In genomic region chr2:118743261-118743943, GRCm38 (mm10) we compare ENCODE assay signal across 8 mouse cellular contexts. TPM values are rescaled to one million over a fixed set of nuclear protein-coding genes. Genes with fewer than 3 reads are reported as not detected.
DNase-seq lines count a peak whose midpoint lies in the region; ATAC-seq and TF ChIP-seq lines count a peak whose summit lies in the region.

No protein-coding gene starts in this region.

- ATAC-seq in kidney, embryonic 15.5 days (replicated peaks; ENCODE audit: low FRiP score): no peak
- no peak for ATAC-seq in forebrain, embryonic 16.5 days

- H3K4me3 ChIP-seq in kidney, embryonic 15.5 days (replicated peaks): no peak overlapping the region
- no peak overlapping the region for H3K4me3 ChIP-seq in C2C12 (ENCODE audit: insufficient read depth, poor library complexity, severe bottlenecking)
- no peak overlapping the region for H3K4me3 ChIP-seq in forebrain, embryonic 16.5 days (replicated peaks; ENCODE audit: low read length)

- no peak overlapping the region for H3K27ac ChIP-seq in kidney, embryonic 15.5 days
- H3K27ac ChIP-seq in forebrain, embryonic 16.5 days (ENCODE audit: low read length): no peak overlapping the region

- H3K79me2 ChIP-seq in C2C12 (ENCODE audit: control insufficient read depth, insufficient read depth): peaks cover 24% of the 10 kb centered on the region

- DNase-seq in kidney, adult 8-10 months: peak; percentile 37 to 46
- peak; percentile 42 for DNase-seq in Muller cell, postnatal 12 days (ENCODE audit: inconsistent ontology term)
- DNase-seq in embryo, embryonic 10.5 days (ENCODE audit: low spot score): peak; percentile 83
- DNase-seq in lung, postnatal 36 days: peak; percentile 79
- no peak for DNase-seq in left cerebral cortex, adult 11 months (ENCODE audit: low spot score)

- peaks cover 30% of the 10 kb centered on the region for H3K4me1 ChIP-seq in kidney, embryonic 15.5 days
- H3K4me1 ChIP-seq in forebrain, embryonic 16.5 days (replicated peaks; ENCODE audit: control insufficient read depth, insufficient read depth, low read length): peaks cover 21% of the 10 kb centered on the region

- TF ChIP-seq CTCF in C2C12 (IDR thresholded peaks at IDR 0.05; ENCODE audit: control insufficient read depth, insufficient read depth, insufficient read length): peak; percentile 13

- no peaks in the 10 kb centered on the region for H3K36me3 ChIP-seq in kidney, embryonic 15.5 days
- H3K36me3 ChIP-seq in C2C12 (ENCODE audit: control insufficient read depth, insufficient read depth): peaks cover 5% of the 10 kb centered on the region
- no peaks in the 10 kb centered on the region for H3K36me3 ChIP-seq in forebrain, embryonic 16.5 days (ENCODE audit: control insufficient read depth, insufficient read depth)

- no peak overlapping the region for H3K4me2 ChIP-seq in kidney, embryonic 15.5 days
- H3K4me2 ChIP-seq in forebrain, embryonic 16.5 days (ENCODE audit: low read length): no peak overlapping the region

- no peaks in the 10 kb centered on the region for H3K9me3 ChIP-seq in kidney, embryonic 15.5 days (replicated peaks)
- H3K9me3 ChIP-seq in forebrain, embryonic 16.5 days (ENCODE audit: control insufficient read depth, low read length): no peaks in the 10 kb centered on the region

- peaks cover 4% of the 10 kb centered on the region for H3K79me3 ChIP-seq in C2C12 (ENCODE audit: low read depth)

- peaks cover 49% of the 10 kb centered on the region for H3K27me3 ChIP-seq in kidney, embryonic 15.5 days
- H3K27me3 ChIP-seq in C2C12 (ENCODE audit: control insufficient read depth, insufficient read depth, insufficient read length): no peaks in the 10 kb centered on the region
- 0 out of 2 replicates have a peak, but pooled peaks cover 7% of the 10 kb centered on the region for H3K27me3 ChIP-seq in forebrain, embryonic 16.5 days (replicated peaks; ENCODE audit: control insufficient read depth, insufficient read depth, low read length)

- no peak overlapping the region for H3ac ChIP-seq in C2C12 (ENCODE audit: control insufficient read depth, insufficient read length, low read depth)

- no peak overlapping the region for H3K9ac ChIP-seq in kidney, embryonic 15.5 days
- no peak overlapping the region for H3K9ac ChIP-seq in forebrain, embryonic 16.5 days (replicated peaks; ENCODE audit: low read depth, low read length)

- WGBS in kidney, embryonic 15.5 days: 27% methylated on average over 8 of the region's 8 CpGs
- 20% methylated on average over 8 of the region's 8 CpGs for WGBS in forebrain, embryonic 16.5 days

TF ChIP-seq in C2C12, 6 proteins besides CTCF, POLR2A, EP300 and RAD21:
- TF ChIP-seq USF1 (IDR thresholded peaks at IDR 0.05; ENCODE audit: low read depth) (no peak), MYOD1 (IDR thresholded peaks at IDR 0.05; ENCODE audit: control insufficient read depth, insufficient read length, low read depth) (no peak)

RNA-seq across cellular contexts. Expression of gene Inafm2, which starts 2.2 kb away (rescaled TPM):
- polyA plus RNA-seq in kidney, embryonic 15.5 days (2015; fragmentation: Nextera tagmentation; extraction: Ambion mirVana): 14.0 and 15.6 TPM in 2 replicates
- 10.3 TPM for polyA plus RNA-seq in C2C12 (2012; fragmentation: generic; extraction: Trizol)
- 24.4 and 27.0 TPM in 2 replicates for polyA plus RNA-seq in forebrain, embryonic 16.5 days (2015; fragmentation: Nextera tagmentation; extraction: Ambion mirVana)

RNA-seq across cellular contexts. Expression of gene Plcb2, which starts 15.2 kb away (rescaled TPM):
- 1.5 and 1.9 TPM in 2 replicates for polyA plus RNA-seq in kidney, embryonic 15.5 days (2015; fragmentation: Nextera tagmentation; extraction: Ambion mirVana)
- polyA plus RNA-seq in C2C12 (2012; fragmentation: generic; extraction: Trizol): not detected
- polyA plus RNA-seq in forebrain, embryonic 16.5 days (2015; fragmentation: Nextera tagmentation; extraction: Ambion mirVana): 0.63 and 1.2 TPM in 2 replicates

RNA-seq across cellular contexts. Expression of gene Ccdc9b, which starts 19.1 kb away (rescaled TPM):
- polyA plus RNA-seq in kidney, embryonic 15.5 days (2015; fragmentation: Nextera tagmentation; extraction: Ambion mirVana): 1.0 and 1.2 TPM in 2 replicates
- polyA plus RNA-seq in C2C12 (2012; fragmentation: generic; extraction: Trizol): 9.3 TPM
- polyA plus RNA-seq in forebrain, embryonic 16.5 days (2015; fragmentation: Nextera tagmentation; extraction: Ambion mirVana): 1.3 and 1.6 TPM in 2 replicates

RNA-seq across cellular contexts. Expression of gene Phgr1, which starts 29.2 kb away (rescaled TPM):
- 1.1 TPM in 1 of 2 replicates, not detected in the other for polyA plus RNA-seq in kidney, embryonic 15.5 days (2015; fragmentation: Nextera tagmentation; extraction: Ambion mirVana)
- polyA plus RNA-seq in C2C12 (2012; fragmentation: generic; extraction: Trizol): not detected
- polyA plus RNA-seq in forebrain, embryonic 16.5 days (2015; fragmentation: Nextera tagmentation; extraction: Ambion mirVana): not detected in 2 replicates

RNA-seq across cellular contexts. Expression of gene Disp2, which starts 36.1 kb away (rescaled TPM):
- polyA plus RNA-seq in kidney, embryonic 15.5 days (2015; fragmentation: Nextera tagmentation; extraction: Ambion mirVana): 0.40 and 2.1 TPM in 2 replicates
- 0.05 TPM for polyA plus RNA-seq in C2C12 (2012; fragmentation: generic; extraction: Trizol)
- polyA plus RNA-seq in forebrain, embryonic 16.5 days (2015; fragmentation: Nextera tagmentation; extraction: Ambion mirVana): 27.3 and 36.9 TPM in 2 replicates
